Mouse (Mus musculus) urinary bladder, postnatal 25 days (tissue): ENCODE data around the gene Fhit.

Source experiments
- DNase-seq: peaks from one replicate; pipeline ENCODE4 v3.0.0; 2022; ENCODE audit warnings: low spot score

The Fhit gene

GRCm38 (mm10) chr14:9597460-9597977, 1564.3 kb downstream of the Fhit start:
- no peak for DNase-seq

GRCm38 (mm10) chr14:9589121-9589520, 1572.7 kb downstream of the Fhit start:
- DNase-seq: no peak

- no peak for DNase-seq
Observed at GRCm38 (mm10) chr14:9587900-9588299, 1573.9 kb downstream of the Fhit start.

GRCm38 (mm10) chr14:9583227-9584155, 1578.3 kb downstream of the Fhit start:
- DNase-seq: no peak

GRCm38 (mm10) chr14:9556333-9556732, 1605.5 kb downstream of the Fhit start:
- DNase-seq: no peak

GRCm38 (mm10) chr14:9555807-9556206, 1606.0 kb downstream of the Fhit start:
- no peak for DNase-seq

GRCm38 (mm10) chr14:9552149-9552548, 1609.7 kb downstream of the Fhit start:
- no peak for DNase-seq

GRCm38 (mm10) chr14:9547952-9548351, 1613.9 kb downstream of the Fhit start:
- no peak for DNase-seq

- DNase-seq: no peak
Observed at GRCm38 (mm10) chr14:9544364-9544763, 1617.5 kb downstream of the Fhit start.

- DNase-seq: no peak
Observed at GRCm38 (mm10) chr14:9535491-9535890, 1626.3 kb downstream of the Fhit start.

GRCm38 (mm10) chr14:9529247-9529646, 1632.6 kb downstream of the Fhit start:
- no peak for DNase-seq

- DNase-seq: no peak
Observed at GRCm38 (mm10) chr14:9526136-9526535, 1635.7 kb downstream of the Fhit start.

GRCm38 (mm10) chr14:9517651-9518050, 1644.2 kb downstream of the Fhit start:
- no peak for DNase-seq

- no peak for DNase-seq
Observed at GRCm38 (mm10) chr14:9509678-9510077, 1652.2 kb downstream of the Fhit start.
